1 mouse cellular context compared by ENCODE assay signal in genomic region chr10:119058493-119059020, GRCm38 (mm10).
TF ChIP-seq lines count a peak whose summit lies in the region.

No protein-coding gene starts in this region.

TF ChIP-seq in MEL, 35 proteins besides CTCF, POLR2A, EP300 and RAD21 (continued from another document):
- TF ChIP-seq MYC (IDR thresholded peaks at IDR 0.05; ENCODE audit: low read depth, low read length) (0 out of 2 replicates have a peak, but pooled peaks have one; percentile 58), ZC3H11A (IDR thresholded peaks at IDR 0.05; ENCODE audit: low read depth, low read length) (no peak), KAT2A (conservative IDR thresholded peaks at IDR 0.05; ENCODE audit: low read depth, low read length) (no peak), ZKSCAN1 (IDR thresholded peaks at IDR 0.05; ENCODE audit: low read depth, low read length) (no peak), MXI1 (IDR thresholded peaks at IDR 0.05; ENCODE audit: low read depth, low read length) (peak; percentile 60), TCF12 (IDR thresholded peaks at IDR 0.05; ENCODE audit: low read depth, low read length) (no peak), GATA1 (IDR thresholded peaks at IDR 0.05; ENCODE audit: low read depth, low read length) (no peak), ELF1 (IDR thresholded peaks at IDR 0.05; ENCODE audit: low read depth, low read length) (no peak), TAL1 (IDR thresholded peaks at IDR 0.05; ENCODE audit: low read length) (no peak), UBTF (IDR thresholded peaks at IDR 0.05; ENCODE audit: borderline replicate concordance, insufficient read depth, low read depth, low read length) (no peak)
TF ChIP-seq in MEL: peak in this region for 4.
